Mouse (Mus musculus) forebrain, embryonic 16.5 days (tissue): ENCODE measurements at regions not wholly inside any gene's neighbourhood (a gene's known extent, or its start where the extent isn't known, plus 50 kb on each side); places are given as distances from the start of the nearest gene placed in this dataset.

Experiments used
- ATAC-seq: fragments of 200-750 bp; cut with Nextera tagmentation; 2 replicates; pipeline ENCODE4 v1.8.0; 2017; ENCODE audit warnings: mild to moderate bottlenecking, moderate library complexity
- H3K27ac ChIP-seq: fragments of 300-500 bp; sonication (generic); 2 replicates; pipeline ENCODE4 v1.5.1; 2014; ENCODE audit warnings: low read length, control low read depth
- H3K27me3 ChIP-seq: fragments of 300-500 bp; sonication (generic); replicated peaks from 2 replicates; pipeline ENCODE4 v1.6.1; 2014; ENCODE audit warnings: low read length; ENCODE audit not compliant: control insufficient read depth, insufficient read depth
- H3K36me3 ChIP-seq: fragments of 300-500 bp; sonication (generic); 2 replicates; pipeline ENCODE4 v1.6.1; 2014; ENCODE audit not compliant: control insufficient read depth, insufficient read depth
- H3K4me1 ChIP-seq: fragments of 300-500 bp; sonication (generic); replicated peaks from 2 replicates; pipeline ENCODE4 v1.6.1; 2014; ENCODE audit warnings: low read length; ENCODE audit not compliant: control insufficient read depth, insufficient read depth
- H3K4me2 ChIP-seq: fragments of 300-500 bp; sonication (generic); 2 replicates; pipeline ENCODE4 v1.6.1; 2014; ENCODE audit warnings: mild to moderate bottlenecking, low read length, control low read depth
- H3K4me3 ChIP-seq: fragments of 300-500 bp; sonication (generic); replicated peaks from 2 replicates; pipeline ENCODE4 v1.5.1; 2014; ENCODE audit warnings: mild to moderate bottlenecking, low read length, control low read depth
- H3K9ac ChIP-seq: fragments of 300-500 bp; sonication (generic); replicated peaks from 2 replicates; pipeline ENCODE4 v1.6.1; 2014; ENCODE audit warnings: low read depth, low read length, control low read depth
- H3K9me3 ChIP-seq: fragments of 300-500 bp; sonication (generic); 2 replicates; pipeline ENCODE4 v1.6.1; 2016; ENCODE audit warnings: low read length; ENCODE audit not compliant: control insufficient read depth
- WGBS: fragments of 180-500 bp; shearing (Covaris S2); extraction: QIAGEN DNeasy Blood & Tissue Kit; methylation state at CpG from one replicate; pipeline ENCODE4 v1.1.7; 2014; 5-methylcytosine and 5-hydroxymethylcytosine counted together

GRCm38 (mm10) chr2:81549158-81549557 is 503.9 kb upstream of the Zfp804a start:
- H3K4me3 ChIP-seq = no peak overlapping the region
- no peak overlapping the region for H3K4me2 ChIP-seq
- no peaks in the 10 kb centered on the region for H3K27me3 ChIP-seq
- 65% methylated on average over 2 of the region's 2 CpGs for WGBS
- no peak for ATAC-seq
- no peak overlapping the region for H3K9ac ChIP-seq
- no peaks in the 10 kb centered on the region for H3K4me1 ChIP-seq
- H3K9me3 ChIP-seq = no peaks in the 10 kb centered on the region
- H3K27ac ChIP-seq = no peak overlapping the region
- H3K36me3 ChIP-seq = no peaks in the 10 kb centered on the region

DNA sequence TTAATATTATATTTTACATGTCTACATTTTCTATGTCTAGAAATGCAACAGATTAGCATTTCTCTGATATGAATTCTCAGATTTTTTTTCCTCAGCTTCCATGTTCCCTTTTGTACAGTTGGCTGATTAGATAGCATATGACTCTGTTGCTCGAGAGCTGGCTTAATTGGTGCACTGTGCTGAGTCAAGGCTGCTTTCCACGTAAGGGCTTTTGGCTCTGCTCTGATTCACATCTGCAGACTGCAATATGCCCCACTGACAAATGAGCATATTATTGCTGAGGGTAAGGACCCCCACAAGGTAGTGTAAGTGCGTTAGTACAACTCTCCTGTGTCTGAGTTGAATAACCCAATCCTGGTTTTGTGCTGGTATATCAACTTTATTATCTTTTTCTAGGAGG is 470.9 kb upstream of the Zfp804a start:
- no peaks in the 10 kb centered on the region for H3K27me3 ChIP-seq
- ATAC-seq = 0 out of 2 replicates have a peak, but pooled peaks have one; percentile 23
- H3K9me3 ChIP-seq = no peaks in the 10 kb centered on the region
- WGBS = 56% methylated on average over 3 of the region's 3 CpGs
- no peaks in the 10 kb centered on the region for H3K4me1 ChIP-seq
- H3K4me2 ChIP-seq = no peak overlapping the region
- no peak overlapping the region for H3K9ac ChIP-seq
- no peak overlapping the region for H3K27ac ChIP-seq
- no peaks in the 10 kb centered on the region for H3K36me3 ChIP-seq
- H3K4me3 ChIP-seq = no peak overlapping the region
